Mouse (Mus musculus) kidney, adult 18-20 months (tissue): Measurements from ENCODE around the gene Znrf3.

Experiments used
- DNase-seq: peaks from one replicate; pipeline ENCODE4 v3.0.0; 2021

The Znrf3 gene

DNA sequence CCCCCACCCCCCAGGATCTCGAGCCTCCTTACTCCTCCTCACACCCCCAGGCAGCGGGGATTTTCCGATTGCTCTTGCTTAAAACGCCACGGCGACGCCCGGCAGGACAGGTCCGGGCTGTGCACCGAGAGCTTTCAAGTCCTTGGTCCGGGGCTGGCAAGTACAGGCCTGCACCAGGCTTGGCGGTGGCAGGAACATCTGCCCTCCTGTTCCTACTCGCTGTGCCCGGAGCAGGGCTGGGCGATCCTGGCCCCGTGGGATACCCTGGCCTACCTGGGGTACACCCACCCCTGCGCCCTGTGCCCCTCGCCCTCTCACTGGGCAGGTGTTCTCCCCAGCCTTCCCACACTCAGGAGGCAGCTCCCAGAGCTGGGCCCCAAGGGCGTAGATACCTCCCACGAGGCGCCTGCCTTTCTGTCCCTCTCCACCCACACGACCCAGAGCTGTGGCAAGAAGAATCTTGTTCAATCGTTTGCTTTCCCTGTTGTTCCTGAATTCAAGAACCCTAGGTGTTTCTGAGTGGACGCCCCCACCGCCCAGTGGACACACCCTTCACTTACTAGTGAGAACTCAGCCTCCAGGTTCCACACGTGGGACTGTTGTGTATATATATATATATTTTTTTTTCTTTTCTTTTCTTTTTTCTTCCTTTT is 181.4 kb downstream of the Znrf3 start:
- no peak for DNase-seq

DNA sequence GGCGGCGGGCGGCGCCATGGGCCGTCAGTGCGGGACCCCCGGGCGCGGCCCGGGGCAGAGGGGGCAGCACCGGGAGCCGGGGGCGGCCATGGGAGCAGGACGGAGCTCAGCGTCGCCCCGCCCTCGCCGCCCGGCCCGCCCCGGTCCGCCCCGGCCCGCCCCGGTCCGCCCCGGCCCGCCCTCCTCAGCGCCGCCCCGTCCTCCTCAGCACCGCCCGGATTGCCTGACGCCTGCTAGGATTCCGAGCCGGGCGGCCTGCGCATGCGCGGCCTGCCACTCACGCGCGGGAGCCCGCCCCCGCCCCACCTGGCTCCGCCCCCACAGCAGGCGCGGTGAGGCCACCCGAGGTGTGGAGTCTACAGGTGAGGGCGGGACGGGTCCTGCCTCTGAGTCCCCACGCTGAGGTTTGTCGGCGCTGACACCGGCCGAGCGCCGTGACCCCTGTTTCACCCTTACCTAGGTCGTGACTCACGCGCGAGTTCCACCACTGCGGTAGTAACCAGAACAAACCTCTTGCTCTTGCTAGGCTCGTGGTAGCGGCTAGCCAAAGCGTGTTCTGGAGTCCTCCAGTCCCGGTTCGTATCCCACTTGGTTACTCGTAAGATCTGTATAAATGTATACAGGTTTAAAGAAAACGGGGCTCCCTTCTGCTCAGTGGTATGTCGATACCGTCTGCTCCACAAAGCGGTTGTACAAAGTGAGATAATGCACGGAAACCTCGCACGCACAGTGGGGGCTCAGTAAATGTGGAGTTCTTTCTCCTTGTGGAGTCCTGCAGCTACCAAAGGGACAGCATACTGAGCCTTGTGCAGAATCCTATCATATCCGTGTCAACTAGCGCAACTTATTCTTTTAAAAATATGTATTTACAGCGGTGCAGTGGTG is 182.9 kb downstream of the Znrf3 start, which contains the start of gene Kremen1:
Gene Kremen1, minus strand, starts transcription at position 51 of the 885 bp plus-strand sequence.
- peak; percentile 94 for DNase-seq

DNA sequence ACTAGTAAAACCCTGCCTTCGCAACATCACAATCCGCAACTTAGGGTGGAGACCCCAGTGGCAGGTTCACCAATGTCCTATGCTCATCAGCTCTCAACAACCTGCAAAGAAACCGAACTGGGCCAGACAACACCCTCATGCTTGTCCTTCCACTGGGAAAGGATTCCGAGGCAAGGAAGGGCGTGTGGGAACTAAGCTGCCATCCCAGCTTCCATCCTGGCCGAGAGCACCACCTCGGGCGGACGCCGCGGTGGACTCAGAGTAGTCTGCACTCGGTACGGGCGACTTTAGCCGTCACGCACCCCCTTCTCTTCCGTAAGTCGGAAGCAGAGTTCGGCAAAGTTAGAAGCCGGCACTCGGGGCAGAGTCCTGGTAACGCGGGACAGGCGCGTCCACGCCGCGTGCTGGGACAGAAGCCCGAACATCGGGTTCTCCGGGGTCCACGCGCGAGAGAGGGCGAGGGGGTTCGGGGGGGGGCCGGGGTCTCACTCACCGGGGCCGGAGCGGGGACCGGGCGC is 183.6 kb downstream of the Znrf3 start:
- peak; percentile 65 for DNase-seq

DNA sequence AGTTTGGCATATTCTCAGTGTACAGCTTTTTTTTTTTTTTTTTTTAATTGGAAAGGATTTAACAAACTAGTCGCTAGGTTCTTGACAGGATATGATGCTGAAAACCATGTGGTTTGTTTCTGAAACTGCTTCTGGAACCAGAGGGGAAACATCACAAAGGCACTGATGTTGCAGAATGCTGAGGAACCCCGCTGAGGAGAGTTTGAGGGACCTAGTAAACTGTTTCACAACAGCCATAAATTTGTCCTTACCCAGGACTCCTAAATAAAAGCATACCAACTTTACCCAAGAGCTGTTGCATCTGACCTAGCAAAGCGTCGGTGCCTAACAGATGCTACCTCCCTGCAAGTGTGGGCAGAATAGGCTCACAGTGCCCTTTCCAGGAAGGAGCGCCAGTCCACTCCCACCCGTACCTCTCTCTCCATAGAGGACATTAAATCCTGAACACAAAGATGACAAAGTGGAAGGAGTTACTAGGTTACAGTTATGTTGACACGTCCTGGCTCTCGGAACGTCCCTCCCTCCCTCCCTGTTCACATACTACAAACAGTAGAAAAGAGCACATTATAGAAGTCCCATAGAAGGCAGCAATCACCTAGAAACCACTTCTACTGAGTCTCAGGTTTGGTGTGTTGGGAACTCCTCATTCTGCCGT is 184.6 kb downstream of the Znrf3 start:
- peak; percentile 19 for DNase-seq

DNA sequence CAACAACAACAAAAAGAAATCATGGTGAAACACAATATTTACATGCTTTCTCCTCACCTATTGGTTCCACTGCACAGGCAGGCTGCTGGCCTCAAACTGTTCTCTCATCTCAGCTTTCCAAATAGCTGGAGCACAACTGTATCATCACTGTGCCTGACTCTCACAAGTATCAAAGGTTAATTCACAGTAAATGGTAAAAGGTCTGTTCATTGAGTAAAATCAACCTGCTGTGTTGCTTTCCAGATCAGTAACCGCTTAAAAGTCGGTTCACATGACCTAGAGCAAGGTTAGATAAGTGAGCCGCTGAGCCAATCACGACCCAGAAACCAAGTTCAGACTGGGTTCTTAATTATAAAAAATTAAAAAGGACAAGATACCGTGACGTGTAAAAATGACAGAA is 186.6 kb downstream of the Znrf3 start:
- DNase-seq = no peak

DNA sequence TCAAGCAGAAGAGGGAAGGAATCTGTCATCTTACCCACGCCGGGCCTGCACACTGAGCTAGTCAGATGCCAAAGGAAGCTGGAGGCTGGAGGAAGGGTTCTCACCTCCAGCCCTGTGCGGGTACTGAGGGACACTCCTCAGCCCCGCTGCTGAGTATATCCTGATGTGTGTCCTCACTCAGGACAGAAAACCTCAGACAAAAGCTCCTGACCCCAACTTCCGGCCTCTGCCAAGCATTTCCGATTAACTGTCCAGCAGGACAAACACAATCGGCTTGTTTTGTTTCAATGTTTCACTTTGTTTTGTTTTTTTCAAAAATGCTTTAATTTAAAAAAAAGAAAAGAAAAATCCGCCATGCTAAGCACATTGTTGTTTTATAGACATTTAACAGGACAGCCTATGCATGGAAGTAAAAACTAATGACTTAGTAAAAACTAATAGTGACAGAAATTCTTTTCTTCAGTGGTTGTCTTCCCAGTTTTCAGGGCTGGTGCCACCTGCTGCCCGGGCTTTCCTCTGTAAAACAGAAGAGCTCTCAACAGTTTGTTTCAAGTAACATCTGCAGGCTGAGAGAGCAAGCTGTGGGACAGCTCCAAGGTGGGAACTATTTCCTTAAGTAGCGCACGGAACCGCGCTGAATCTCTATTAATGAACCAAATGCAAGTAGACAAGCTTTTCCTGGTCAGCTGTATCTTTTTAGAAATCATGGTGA is 187.3 kb downstream of the Znrf3 start:
- DNase-seq = peak; percentile 23

DNA sequence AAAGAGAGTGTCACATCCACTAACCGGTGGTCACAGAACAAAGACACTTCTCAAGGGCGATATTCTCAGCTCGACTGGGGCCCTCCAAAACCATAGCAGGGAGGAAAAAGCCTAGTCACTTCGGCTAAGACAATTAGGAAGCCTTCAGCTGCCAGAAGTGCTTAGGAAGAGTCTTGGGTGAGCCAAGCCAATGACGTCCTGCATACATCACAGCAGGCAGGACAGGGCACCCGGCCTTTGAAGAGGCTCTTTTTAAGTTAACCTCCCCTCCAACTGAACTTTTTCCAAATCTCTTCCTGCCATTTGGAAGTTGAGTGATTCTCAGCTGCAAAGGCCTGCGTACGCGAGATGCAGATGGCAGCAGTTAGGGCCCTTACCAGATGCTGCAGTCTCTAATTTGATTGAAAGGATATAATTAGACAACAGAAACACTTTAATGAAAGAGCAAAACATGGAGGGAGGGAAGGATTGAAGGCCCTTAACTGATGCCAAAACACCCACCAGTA is 189.1 kb downstream of the Znrf3 start:
- DNase-seq = no peak

DNA sequence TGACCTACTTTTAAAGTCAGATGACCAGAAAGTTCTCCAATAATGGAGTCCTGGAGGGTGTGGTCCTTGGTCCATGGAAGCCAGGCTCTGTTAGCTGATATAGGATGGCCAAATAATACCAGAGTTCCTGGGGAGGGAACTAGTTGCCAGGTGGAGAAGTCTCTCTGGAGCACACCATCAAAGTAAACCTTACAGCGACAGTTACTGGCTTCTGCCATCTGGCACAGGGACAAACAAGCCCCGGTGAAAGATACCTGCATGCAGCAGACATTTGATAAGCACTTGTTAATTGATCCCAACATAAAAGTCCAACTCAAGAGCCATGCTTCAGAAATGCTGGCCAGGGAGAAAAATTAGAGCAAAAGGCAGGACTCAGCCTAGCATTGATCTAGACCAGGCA is 190.6 kb downstream of the Znrf3 start:
- DNase-seq = no peak

DNA sequence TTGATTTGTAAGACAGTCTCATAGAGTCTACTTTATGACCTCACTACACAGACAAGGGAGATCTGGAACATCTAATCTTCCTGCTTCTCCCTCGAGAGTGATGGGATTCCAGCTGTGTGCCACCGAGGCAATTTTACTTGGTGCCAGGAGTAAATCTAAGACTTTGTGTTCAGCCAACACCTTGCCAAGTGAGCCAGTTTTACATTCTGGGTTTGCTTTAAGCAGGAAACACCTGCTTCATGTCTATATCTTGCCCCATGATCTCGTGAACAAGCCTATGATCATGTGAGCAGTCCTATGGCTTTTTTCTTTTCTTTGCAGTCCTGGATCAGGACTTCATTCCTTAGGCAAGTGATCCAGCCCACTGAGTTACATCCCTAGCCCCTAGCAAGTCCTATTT is 191.1 kb downstream of the Znrf3 start:
- DNase-seq = no peak

DNA sequence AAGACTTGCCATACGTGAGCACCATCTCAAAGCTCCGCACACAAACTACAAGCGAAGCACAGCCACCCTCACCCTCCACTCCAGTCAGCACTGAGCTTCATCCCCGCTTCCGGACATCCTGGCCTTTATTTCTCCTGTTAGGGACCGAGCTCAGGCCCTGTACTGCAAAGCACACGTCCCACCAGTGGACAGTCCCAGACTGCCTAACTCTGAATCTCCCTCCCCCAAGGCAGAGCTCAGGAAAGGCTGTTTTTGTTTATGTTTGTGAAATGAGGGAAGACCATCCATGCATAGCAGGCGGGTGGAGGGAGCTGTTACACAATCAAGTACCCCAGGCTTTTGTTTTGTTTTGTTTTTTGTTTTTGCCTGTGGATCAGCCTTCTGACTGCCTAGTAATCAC is 191.9 kb downstream of the Znrf3 start:
- no peak for DNase-seq

DNA sequence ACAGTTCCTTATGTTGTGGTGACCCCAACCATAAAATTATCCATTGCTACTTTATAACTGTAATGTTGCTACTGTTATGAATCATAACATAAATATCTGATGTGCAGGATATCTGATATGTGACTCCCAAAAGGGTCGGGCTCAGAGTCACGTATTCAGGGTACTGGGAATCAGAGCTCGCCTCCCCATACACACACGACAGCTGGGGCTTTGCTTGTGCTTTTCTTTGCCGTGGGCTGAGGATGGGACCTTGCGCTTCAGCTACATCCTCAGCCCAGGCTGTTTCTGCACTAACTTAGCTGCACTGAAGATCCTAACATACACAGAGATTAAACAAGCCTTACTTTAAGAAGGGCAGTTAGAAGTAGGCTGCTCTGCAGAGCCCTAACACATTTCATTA is 193.5 kb downstream of the Znrf3 start:
- DNase-seq = no peak

DNA sequence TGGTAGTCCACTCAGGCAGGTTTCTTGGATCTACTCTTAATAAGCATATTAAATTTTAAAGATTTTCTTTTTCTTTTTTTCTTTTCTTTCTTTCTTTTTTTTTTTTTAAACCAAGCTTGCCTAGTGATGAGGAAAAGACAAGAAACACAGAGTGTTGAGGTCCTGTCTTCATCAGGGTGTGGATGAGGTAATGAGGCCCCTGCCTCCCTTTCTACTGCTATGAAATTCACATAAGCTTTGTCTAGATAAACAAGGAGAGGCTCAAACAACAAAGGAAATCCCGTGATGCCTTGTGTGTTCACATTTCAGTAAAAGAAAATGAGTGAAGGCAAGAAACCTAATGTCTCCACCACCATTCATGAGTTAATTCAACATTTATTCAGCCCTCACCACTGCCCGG is 196.4 kb downstream of the Znrf3 start:
- DNase-seq = no peak

DNA sequence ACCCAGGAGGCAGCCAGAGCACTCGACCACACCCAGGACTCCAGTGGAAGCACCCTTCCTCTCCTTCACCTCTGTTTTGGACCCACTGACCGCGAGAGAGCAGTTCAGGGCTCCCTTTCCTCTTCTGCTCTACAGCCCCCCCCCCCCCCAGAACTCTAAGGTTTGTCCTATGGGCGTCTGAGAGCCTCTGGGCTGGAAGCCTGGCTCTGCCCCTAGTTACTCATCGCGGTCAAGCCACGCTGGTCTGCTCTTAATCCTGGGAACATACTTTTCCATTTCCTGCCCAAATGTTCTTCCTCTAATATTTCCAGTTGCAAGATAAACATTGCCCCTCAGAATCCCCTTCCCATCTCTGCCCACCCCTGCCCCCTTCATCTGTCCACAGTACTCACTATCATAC is 199.2 kb downstream of the Znrf3 start:
- DNase-seq = no peak

DNA sequence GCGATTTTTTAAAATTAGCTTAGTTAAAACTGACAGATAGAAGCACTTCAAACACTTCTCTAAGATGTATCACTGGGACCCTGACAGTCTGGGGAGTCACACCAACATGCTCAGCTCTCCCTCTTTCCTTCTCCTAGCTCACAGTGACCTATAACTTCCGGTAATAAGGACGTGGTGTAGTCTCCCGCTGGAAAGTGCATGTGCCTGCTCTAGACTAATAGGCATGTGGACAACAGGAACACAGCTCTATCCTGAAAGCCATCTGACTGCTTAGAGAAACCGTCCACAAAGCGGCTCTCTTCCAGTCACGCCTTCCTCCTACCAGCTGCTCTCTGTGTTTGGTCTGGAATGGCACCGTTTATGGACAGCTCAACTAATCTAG is 199.9 kb downstream of the Znrf3 start:
- no peak for DNase-seq

DNA sequence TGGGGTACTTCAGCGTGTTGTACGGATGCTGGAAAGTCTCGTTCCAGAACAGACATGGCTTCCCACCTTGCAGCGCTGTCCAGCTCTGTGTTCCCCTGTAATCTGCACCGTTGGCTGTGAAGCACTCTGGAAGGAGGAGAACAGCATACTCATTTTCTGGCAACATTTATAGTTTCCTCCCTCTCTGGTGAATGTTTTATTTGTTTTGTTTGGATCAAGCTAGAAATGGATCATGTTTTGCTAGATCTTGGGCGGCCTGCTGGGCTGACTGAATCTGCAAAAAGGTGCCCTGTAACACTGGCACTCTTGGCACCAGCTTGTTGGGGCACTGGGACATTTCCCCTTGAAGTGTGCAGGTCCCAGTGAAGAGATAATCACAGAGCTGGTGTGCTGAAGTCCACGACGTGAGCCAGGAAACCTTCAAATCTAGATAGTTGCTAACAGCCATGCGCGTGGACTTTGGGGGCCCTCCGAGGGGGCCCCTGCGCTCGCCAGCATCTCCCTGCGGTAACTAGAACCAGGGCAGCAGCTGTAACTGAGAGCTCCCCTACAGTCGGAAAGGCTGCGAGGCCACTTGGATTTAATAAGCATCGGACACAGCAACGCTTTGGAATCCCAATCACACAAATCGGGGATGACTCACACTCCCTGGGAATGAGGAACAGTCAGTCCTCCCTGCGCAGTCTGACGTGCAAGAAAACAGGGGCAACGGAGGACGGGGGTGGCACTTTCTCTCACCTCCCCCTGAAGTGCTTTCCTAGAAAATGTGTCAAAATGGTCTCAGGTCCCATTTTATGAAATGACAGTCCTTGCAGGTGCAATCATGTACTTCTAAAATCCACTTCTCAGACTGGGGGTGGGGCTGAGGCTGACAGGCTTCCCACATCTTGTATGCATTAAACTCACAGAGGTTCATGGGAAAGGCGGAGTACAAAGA is 200.6 kb downstream of the Znrf3 start:
- peak; percentile 54 for DNase-seq

DNA sequence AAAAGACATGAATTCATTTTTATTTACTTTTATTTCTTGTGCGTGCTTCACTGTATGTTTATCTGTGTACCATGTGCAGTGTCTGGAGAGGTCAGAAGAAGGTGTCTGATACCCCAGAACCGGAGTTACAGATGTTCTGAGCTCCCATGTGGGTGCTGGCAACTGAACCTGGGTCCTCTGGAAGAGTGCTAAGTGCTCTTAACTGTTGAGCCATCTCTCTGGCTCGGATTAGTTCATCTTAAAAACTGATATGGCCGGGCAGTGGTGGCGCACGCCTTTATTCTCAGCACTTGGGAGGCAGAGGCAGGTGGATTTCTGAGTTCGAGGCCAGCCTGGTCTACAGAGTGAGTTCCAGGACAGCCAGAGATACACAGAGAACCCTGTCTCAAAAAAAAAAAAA is 201.4 kb downstream of the Znrf3 start:
- DNase-seq = no peak

DNA sequence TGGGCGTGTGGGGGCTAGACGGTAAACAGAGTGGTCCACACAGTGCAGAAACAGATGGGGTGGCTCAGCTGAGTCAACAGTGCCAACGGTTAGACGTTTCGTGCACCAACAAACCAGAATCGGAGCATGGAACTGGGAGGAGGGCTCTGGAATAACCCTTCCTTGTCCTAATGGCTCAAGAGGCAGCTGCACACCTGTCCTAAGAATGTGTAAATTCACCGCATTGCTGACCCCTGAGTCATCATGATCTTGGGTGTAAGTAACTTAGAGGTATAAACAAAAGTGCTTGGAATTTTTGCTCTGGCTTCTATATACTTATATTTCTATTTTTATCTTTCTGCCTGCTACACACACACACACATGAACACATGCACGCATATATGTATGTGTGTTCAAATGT is 202.5 kb downstream of the Znrf3 start:
- no peak for DNase-seq

DNA sequence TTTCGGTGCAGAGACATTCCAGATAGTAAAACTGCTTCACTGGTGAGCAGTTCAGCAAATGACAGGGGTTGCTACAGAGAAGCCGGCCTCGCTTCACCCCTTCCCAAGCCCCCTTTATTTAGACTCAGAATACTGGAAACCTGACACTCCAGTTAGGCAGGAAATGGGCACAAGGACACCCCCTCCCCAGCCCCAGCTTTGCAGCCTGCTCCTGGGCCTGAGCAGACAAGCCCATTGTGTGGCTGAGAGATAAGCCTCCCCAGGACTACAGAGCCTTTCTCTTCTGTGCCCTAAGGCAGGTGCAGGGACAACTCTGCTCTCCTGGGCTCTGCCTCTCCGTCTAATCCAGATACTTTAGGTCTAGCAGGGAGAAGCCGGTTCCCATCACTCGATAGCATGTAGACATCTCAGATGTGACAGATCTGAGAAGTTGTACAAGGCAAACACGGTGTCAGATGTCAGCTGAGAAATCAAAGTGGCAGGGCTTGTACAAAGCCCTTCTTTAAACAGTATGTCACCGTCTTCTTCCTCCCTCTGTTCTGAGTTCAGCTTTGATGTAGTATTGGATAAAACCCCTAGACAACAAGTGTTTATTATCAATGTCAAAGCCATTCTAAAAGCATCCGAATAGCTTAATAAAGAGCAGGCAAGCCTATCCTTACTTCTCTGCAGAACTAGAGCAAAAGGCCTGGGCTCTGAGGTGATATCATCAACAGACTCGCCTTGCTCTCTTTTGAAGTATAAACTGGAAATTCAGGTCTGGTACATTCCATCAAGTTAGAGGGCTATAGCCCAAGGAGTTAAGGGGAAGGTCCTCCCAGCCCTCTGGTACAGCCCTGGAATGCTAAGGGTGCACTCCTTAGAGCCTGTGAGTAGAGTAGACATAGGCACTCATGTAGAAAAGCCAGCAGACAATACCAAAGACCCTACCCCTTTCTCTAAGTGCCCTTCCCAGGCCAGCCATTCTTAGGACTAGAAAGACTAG is 204.6 kb downstream of the Znrf3 start:
- no peak for DNase-seq
